Mouse (Mus musculus) limb, embryonic 11.5 days (tissue): ENCODE data around the gene Zeb2. TPM values are rescaled to one million over a fixed set of nuclear protein-coding genes. Genes with fewer than 3 reads are reported as not detected.

Source experiments
- microRNA-seq: library from miRNA; unstranded; fragments of <30 nt; microRNA quantifications from one replicate; pipeline ENCODE4, GENCODE M21; 2016
- polyA plus RNA-seq: library from polyadenylated mRNA; unstranded; fragments of >200 nt; fragmentation: Nextera tagmentation; extraction: Ambion mirVana; gene quantifications from 2 replicates; pipeline ENCODE4 v1.2.1, GENCODE M21; 2014

Gene Zeb2
- polyA plus RNA-seq, 1 experiment from 2014 or later, result 7.6 TPM

Small RNA genes within 50 kb of the gene (microRNA-seq; reads per million reads assigned to microRNA genes)
- not detected for gene Mir5129

Other genes starting within 250 kb of the Zeb2 start
- 9.7 and 14.3 TPM in 2 replicates for gene Gtdc1, start 189.7 kb downstream of the Zeb2 start, polyA plus RNA-seq